Mouse (Mus musculus) heart, embryonic 13.5 days (tissue): Measurements from ENCODE around the gene Bcdin3d. TPM values are rescaled to one million over a fixed set of nuclear protein-coding genes. Genes with fewer than 3 reads are reported as not detected.
A peak's percentile ranks its signal among the peaks of the same experiment; 100 is the strongest.

Experiments
- ATAC-seq: fragments of 200-750 bp; cut with Nextera tagmentation; 2 replicates; pipeline ENCODE4 v1.8.0; 2017; ENCODE audit warnings: moderate TSS enrichment; ENCODE audit not compliant: insufficient number of reproducible peaks, low FRiP score, low TSS enrichment; ENCODE audit errors: extremely low read depth
- H3K27ac ChIP-seq: fragments of 300-500 bp; sonication (generic); replicated peaks from 2 replicates; pipeline ENCODE4 v1.5.1; 2015; ENCODE audit warnings: moderate library complexity, mild to moderate bottlenecking, inconsistent platforms
- H3K27me3 ChIP-seq: fragments of 300-500 bp; sonication (generic); replicated peaks from 2 replicates; pipeline ENCODE4 v1.6.1; 2015; ENCODE audit warnings: mild to moderate bottlenecking, inconsistent platforms
- H3K36me3 ChIP-seq: fragments of 300-500 bp; sonication (generic); 2 replicates; pipeline ENCODE4 v1.6.1; 2015; ENCODE audit warnings: mild to moderate bottlenecking, inconsistent platforms
- H3K4me1 ChIP-seq: fragments of 300-500 bp; sonication (generic); 2 replicates; pipeline ENCODE4 v1.6.1; 2015; ENCODE audit warnings: inconsistent platforms
- H3K4me2 ChIP-seq: fragments of 300-500 bp; sonication (generic); 2 replicates; pipeline ENCODE4 v1.6.1; 2015; ENCODE audit warnings: inconsistent platforms, mild to moderate bottlenecking, moderate library complexity
- H3K4me3 ChIP-seq: fragments of 300-500 bp; sonication (generic); 2 replicates; pipeline ENCODE4 v1.5.1; 2015; ENCODE audit warnings: moderate library complexity, mild to moderate bottlenecking, inconsistent platforms
- H3K9ac ChIP-seq: fragments of 300-500 bp; sonication (generic); 2 replicates; pipeline ENCODE4 v1.6.1; 2015; ENCODE audit warnings: inconsistent platforms, mild to moderate bottlenecking, moderate library complexity
- H3K9me3 ChIP-seq: fragments of 300-500 bp; sonication (generic); 2 replicates; pipeline ENCODE4 v1.6.1; 2016; ENCODE audit warnings: inconsistent platforms
- WGBS: fragments of 180-500 bp; shearing (Covaris S2); methylation state at CpG from one replicate; pipeline ENCODE4 v1.1.7; 2015; ENCODE audit warnings: mixed read lengths; 5-methylcytosine and 5-hydroxymethylcytosine counted together
- polyA plus RNA-seq: library from polyadenylated mRNA; unstranded; fragments of >200 nt; fragmentation: Nextera tagmentation; extraction: Ambion mirVana; gene quantifications from 2 replicates; pipeline ENCODE4 v1.2.1, GENCODE M21; 2015

Bcdin3d gene
- polyA plus RNA-seq, 1 experiment from 2014 or later = 10.5 TPM

DNA sequence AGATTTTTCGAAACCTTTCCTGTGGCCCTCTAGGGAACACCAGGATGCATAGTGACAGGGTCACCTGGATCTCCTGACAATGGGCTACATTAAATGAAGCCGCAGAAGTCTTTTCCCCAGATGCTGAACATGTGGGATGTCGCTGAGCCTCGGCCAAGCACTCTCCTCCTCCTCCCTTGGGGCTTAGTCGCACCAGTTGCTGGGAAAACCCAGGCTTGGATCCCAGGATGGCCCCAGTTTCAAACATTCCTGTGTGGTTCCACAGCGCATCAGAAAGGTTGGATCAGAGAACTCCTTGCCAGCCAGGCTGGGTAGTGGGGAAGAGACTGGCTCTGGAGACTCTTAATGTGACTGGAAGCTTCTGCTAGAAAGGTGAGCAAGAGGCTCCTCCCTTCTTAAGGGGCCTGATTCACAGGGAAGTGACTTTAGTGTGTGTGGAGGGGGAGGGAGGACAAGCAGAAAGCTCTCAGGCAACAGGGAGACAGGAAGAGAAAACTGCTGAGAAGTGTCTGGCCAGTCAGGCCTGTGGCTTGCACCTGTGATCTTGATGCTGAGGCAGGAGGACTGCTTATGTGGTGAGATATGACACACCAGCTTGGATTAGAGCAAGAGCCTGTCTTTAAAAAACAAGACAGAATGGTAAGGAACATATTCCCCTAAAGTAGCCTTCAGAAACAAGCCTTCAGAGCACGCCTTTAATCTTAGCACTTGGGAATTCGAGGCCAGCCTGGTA, 35.4 kb downstream of the Bcdin3d start:
- Histone ChIP-seq H3K4me3 (no peak overlapping the region), H3K36me3 (peaks cover 26% of the 10 kb centered on the region), H3K4me2 (no peak overlapping the region), H3K9me3 (no peaks in the 10 kb centered on the region), H3K27me3 (no peaks in the 10 kb centered on the region), H3K9ac (0 out of 2 replicates have a peak overlapping the region, but pooled peaks have one; percentile 11), H3K4me1 (peaks cover 75% of the 10 kb centered on the region), H3K27ac (peak overlapping the region; percentile 20)
- 73% methylated on average over 8 of the region's 8 CpGs for WGBS
- no peak for ATAC-seq

DNA sequence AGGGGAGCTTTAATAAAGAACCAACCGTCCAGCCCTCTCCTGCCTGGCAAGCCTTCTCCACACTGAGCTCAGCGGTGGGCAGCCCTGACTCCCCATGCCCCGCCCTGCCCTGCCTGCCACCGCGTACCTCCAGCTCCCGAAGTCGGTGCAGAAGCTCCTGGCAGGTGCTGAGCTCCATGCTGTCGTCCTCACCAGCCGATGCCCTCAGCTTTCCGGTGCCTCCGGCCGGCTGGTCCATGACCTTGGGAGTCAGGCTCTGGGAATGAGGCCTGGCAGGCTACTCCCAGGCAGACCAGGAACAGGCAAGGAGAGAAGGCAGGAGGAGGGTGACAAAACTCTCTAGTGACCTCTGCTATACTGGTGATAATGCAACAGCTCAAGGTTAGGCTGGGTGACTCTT, 40.6 kb downstream of the Bcdin3d start:
- no peak overlapping the region for H3K4me3 ChIP-seq
- ATAC-seq = no peak
- H3K9ac ChIP-seq = no peak overlapping the region
- H3K9me3 ChIP-seq = no peaks in the 10 kb centered on the region
- H3K27ac ChIP-seq = no peak overlapping the region
- H3K4me2 ChIP-seq = no peak overlapping the region
- H3K27me3 ChIP-seq = no peaks in the 10 kb centered on the region
- H3K4me1 ChIP-seq = peaks cover 92% of the 10 kb centered on the region
- 70% methylated on average over 12 of the region's 12 CpGs for WGBS
- H3K36me3 ChIP-seq = peaks cover 49% of the 10 kb centered on the region

DNA sequence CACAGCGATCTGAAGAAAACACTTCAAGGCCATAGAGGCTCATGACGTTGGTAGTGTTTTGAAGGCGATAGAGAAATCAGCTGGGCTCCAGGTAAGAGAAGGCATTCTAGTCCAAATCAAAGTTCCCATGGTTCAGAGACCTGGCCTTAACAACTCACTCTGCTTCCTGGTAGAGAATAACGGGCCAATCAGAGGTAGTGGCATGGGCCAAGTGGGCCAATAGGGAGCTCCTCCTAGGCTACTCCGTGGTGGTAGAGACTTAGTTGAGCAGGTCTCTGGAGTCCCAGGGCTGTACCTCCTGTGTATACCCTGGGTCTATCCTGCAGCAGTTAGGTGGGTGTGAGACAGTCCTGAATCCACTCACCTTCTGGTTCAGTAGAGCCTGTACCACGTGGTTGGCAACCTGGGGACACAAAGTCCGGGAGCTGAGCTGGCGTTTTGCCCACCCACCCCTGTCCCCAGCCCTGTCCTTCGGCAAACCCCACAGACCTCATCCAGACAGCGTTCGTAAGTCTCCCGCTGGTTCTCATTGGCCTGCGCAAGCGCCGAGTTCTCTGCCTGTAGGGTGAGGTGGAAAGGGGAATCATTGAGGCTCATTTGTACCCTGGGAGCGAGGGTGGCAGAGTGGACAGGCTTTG, 41.3 kb downstream of the Bcdin3d start:
- H3K36me3 ChIP-seq = peaks cover 52% of the 10 kb centered on the region
- H3K27me3 ChIP-seq = no peaks in the 10 kb centered on the region
- 0 out of 2 replicates have a peak overlapping the region, but pooled peaks have one; percentile 14 for H3K9ac ChIP-seq
- no peak overlapping the region for H3K27ac ChIP-seq
- peaks cover 89% of the 10 kb centered on the region for H3K4me1 ChIP-seq
- no peaks in the 10 kb centered on the region for H3K9me3 ChIP-seq
- no peak overlapping the region for H3K4me2 ChIP-seq
- no peak overlapping the region for H3K4me3 ChIP-seq
- ATAC-seq = no peak
- WGBS = 88% methylated on average over 16 of the region's 16 CpGs

DNA sequence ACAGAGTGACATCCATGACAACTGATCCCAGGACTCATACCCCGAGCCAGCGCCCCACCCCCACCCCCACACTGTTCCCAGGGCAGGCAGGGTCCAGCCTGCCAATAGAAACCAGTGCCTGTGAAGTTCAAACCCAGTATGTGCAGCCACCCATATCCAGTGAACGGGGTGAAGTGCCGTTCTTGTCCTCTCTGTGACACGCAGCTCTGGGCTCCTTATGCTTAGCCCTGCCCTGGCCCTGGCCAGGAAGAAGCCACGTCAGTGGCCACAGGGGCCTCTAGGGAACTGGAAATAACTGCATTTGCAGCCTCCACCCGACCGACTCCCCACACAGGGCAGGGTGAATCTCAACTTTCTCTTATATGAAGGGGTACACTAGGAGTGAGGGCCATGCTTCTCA, 42.6 kb downstream of the Bcdin3d start:
- H3K27me3 ChIP-seq = no peaks in the 10 kb centered on the region
- H3K4me2 ChIP-seq = no peak overlapping the region
- H3K36me3 ChIP-seq = peaks cover 58% of the 10 kb centered on the region
- peak overlapping the region; percentile 39 for H3K27ac ChIP-seq
- no peaks in the 10 kb centered on the region for H3K9me3 ChIP-seq
- WGBS = 40% methylated on average over 8 of the region's 8 CpGs
- peak overlapping the region; percentile 56; the same call in 1 of the 2 replicates for H3K9ac ChIP-seq
- H3K4me3 ChIP-seq = no peak overlapping the region
- ATAC-seq = no peak
- H3K4me1 ChIP-seq = peaks cover 83% of the 10 kb centered on the region

DNA sequence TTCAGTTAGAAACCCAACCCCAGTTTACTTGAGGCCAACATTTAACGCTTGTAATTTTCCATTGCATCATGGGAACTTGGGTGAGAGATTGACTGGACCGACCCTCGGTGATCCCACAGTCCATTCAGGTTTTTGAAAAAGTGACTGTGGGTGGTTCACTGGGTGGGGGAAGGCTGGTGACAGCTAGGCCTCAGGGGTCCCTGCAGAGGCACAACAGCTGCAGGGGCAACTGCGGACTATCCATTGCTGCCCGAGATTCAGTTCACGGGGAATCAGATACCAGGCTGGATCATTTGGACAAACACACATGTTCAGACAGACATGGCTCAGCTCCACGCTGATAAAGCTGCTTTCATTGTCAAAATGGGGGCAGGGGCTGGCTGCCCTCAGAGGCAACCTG, 43.0 kb downstream of the Bcdin3d start:
- peaks cover 60% of the 10 kb centered on the region for H3K36me3 ChIP-seq
- peak overlapping the region; percentile 39; the same call in 1 of the 2 replicates for H3K27ac ChIP-seq
- H3K4me1 ChIP-seq = peaks cover 78% of the 10 kb centered on the region
- H3K27me3 ChIP-seq = no peaks in the 10 kb centered on the region
- 53% methylated on average over 7 of the region's 7 CpGs for WGBS
- no peak overlapping the region for H3K4me3 ChIP-seq
- H3K9me3 ChIP-seq = no peaks in the 10 kb centered on the region
- no peak for ATAC-seq
- no peak overlapping the region for H3K4me2 ChIP-seq
- no peak overlapping the region for H3K9ac ChIP-seq

DNA sequence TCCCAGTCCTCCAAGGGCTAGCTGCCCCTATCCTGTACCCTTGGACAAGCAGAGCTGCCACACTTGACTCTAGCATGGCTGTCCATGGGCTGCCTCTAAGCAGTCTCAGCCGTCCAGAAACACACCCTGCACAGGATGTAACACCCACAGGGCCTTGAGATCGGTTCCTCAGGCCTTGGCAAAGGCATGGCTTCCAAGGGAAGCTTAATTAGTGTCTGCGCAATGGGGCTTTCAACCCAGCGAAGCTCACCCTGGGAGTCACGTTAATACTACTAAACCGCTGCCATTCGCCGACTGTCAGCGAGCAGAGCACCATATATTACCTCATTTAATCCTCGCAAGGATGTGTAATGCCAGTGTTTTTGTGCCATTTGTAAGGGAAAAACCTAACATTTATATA, 43.5 kb downstream of the Bcdin3d start:
- 83% methylated on average over 10 of the region's 10 CpGs for WGBS
- H3K4me1 ChIP-seq = peaks cover 74% of the 10 kb centered on the region
- peaks cover 63% of the 10 kb centered on the region for H3K36me3 ChIP-seq
- H3K9me3 ChIP-seq = no peaks in the 10 kb centered on the region
- peak overlapping the region; percentile 74 for H3K27ac ChIP-seq
- H3K4me2 ChIP-seq = no peak overlapping the region
- no peak for ATAC-seq
- H3K4me3 ChIP-seq = no peak overlapping the region
- no peak overlapping the region for H3K9ac ChIP-seq
- H3K27me3 ChIP-seq = no peaks in the 10 kb centered on the region

DNA sequence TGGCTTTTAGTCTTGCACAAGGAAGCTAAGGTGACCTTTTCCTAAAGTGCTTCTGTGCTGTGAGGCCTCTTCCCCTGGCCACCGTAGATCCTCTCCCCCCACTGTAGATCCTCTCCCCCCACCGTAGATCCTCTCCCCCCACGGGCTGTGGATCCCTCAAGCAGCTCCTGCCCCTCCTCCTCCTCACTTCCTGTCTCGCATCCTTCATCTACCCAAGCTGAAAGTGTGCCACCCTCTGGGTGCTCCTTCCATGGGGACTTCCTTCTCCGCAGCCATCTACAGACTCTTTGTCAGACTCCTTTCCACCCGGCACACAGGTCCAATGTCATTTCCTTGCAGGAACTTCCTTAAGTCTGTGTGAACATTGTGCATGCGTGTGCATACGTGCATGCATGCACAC, 44.1 kb downstream of the Bcdin3d start:
- Histone ChIP-seq H3K4me3 (no peak overlapping the region), H3K36me3 (peaks cover 69% of the 10 kb centered on the region), H3K4me2 (no peak overlapping the region), H3K27ac (peak overlapping the region; percentile 74; the same call in 1 of the 2 replicates), H3K9ac (no peak overlapping the region), H3K4me1 (peaks cover 68% of the 10 kb centered on the region), H3K27me3 (no peaks in the 10 kb centered on the region), H3K9me3 (no peaks in the 10 kb centered on the region)
- no peak for ATAC-seq
- WGBS = 69% methylated on average over 8 of the region's 8 CpGs

DNA sequence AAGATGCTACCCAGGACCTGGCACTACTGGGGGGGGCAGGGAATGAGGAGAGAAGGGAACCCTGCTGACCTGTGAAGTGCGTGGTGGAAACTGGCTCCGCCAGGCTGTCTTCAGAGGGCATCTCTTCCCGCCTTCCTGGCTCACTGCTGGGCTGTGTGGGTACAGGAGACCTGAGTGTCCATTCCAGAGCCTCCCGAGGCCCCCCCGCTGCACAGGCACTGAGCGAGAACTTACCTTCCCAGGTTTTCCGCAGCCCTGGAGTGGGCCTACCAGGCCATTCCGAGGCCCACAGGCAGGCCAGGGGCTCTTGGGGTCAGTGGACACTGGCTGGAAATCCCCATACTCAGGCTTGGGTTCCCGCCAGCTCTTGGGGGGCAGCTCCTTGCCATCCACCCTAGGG, 50.6 kb downstream of the Bcdin3d start:
- ATAC-seq = no peak
- H3K4me3 ChIP-seq = no peak overlapping the region
- WGBS = 85% methylated on average over 9 of the region's 9 CpGs
- H3K4me2 ChIP-seq = no peak overlapping the region
- H3K27me3 ChIP-seq = no peaks in the 10 kb centered on the region
- no peaks in the 10 kb centered on the region for H3K9me3 ChIP-seq
- no peak overlapping the region for H3K27ac ChIP-seq
- H3K9ac ChIP-seq = no peak overlapping the region
- peaks cover 29% of the 10 kb centered on the region for H3K4me1 ChIP-seq
- H3K36me3 ChIP-seq = peaks cover 73% of the 10 kb centered on the region

DNA sequence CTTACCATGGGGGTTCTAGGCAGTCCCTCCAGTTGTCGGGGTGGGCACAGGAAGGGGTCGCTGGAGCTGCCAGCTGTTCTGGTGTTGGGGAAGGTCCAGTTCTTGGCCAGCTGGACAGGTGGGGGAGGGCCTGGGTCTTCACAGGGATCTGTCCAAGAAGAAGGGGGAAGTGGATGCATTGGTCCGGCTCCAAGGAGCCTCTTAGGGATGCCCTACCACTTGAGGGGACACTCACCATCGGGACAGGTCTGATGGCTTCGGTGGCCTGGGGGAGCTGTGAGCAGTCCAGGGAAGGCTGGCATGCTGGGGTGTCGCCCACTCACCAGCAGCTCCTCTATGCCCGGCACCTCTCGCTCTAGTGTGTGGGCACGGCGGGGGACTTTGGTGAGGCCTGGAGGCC, 51.4 kb downstream of the Bcdin3d start:
- H3K4me1 ChIP-seq = peaks cover 28% of the 10 kb centered on the region
- H3K4me2 ChIP-seq = no peak overlapping the region
- no peak overlapping the region for H3K27ac ChIP-seq
- 88% methylated on average over 10 of the region's 10 CpGs for WGBS
- no peak for ATAC-seq
- H3K27me3 ChIP-seq = no peaks in the 10 kb centered on the region
- no peak overlapping the region for H3K4me3 ChIP-seq
- H3K9ac ChIP-seq = no peak overlapping the region
- peaks cover 66% of the 10 kb centered on the region for H3K36me3 ChIP-seq
- no peaks in the 10 kb centered on the region for H3K9me3 ChIP-seq

DNA sequence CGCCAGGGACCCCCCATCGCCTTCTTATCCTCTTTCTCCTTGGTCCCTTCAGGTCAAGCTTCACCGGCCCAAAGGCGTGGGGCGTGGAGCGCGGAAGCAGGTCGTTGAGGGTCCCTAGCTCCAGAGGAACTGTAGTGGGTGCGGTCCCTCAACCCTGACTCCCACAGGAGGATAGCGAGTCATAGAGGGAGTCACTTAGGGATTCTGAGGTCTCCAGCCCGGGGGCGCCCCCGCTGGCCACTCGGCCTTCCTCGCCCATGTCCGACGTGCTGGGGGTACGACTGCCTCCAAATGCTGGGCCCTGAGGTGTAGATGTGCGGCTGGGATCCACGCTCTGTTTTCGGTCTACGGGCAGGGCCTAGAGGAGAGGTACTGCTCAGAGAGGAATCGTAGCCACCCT, 52.0 kb downstream of the Bcdin3d start:
- H3K9me3 ChIP-seq = no peaks in the 10 kb centered on the region
- ATAC-seq = no peak
- no peak overlapping the region for H3K4me3 ChIP-seq
- H3K9ac ChIP-seq = no peak overlapping the region
- H3K27ac ChIP-seq = no peak overlapping the region
- peaks cover 60% of the 10 kb centered on the region for H3K36me3 ChIP-seq
- H3K27me3 ChIP-seq = no peaks in the 10 kb centered on the region
- H3K4me2 ChIP-seq = no peak overlapping the region
- peaks cover 34% of the 10 kb centered on the region for H3K4me1 ChIP-seq
- 92% methylated on average over 23 of the region's 23 CpGs for WGBS

DNA sequence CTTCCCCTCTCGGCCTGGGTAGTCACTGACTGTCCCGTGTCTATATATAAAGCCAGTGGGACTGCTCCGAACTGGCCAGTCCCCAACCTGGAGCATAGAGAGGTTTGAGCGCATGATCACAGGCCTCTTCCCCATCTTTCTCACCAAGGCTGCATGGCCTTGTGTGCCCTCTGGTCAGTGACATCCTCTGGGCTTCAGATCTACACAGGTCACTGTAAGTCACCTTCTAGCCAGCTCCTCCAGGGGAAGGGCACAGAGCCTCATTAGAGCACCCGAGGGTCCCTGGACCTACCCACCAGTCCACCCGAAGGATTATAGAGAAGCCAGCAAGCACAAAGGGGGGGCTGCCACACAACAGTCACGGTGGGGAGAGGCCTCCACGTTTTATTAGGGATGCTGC, 52.9 kb downstream of the Bcdin3d start:
- Histone ChIP-seq H3K36me3 (peaks cover 51% of the 10 kb centered on the region), H3K27ac (peak overlapping the region; percentile 94), H3K4me1 (peaks cover 39% of the 10 kb centered on the region), H3K4me3 (no peak overlapping the region), H3K4me2 (no peak overlapping the region), H3K9ac (no peak overlapping the region), H3K9me3 (no peaks in the 10 kb centered on the region), H3K27me3 (no peaks in the 10 kb centered on the region)
- ATAC-seq = no peak
- WGBS = 74% methylated on average over 8 of the region's 8 CpGs

DNA sequence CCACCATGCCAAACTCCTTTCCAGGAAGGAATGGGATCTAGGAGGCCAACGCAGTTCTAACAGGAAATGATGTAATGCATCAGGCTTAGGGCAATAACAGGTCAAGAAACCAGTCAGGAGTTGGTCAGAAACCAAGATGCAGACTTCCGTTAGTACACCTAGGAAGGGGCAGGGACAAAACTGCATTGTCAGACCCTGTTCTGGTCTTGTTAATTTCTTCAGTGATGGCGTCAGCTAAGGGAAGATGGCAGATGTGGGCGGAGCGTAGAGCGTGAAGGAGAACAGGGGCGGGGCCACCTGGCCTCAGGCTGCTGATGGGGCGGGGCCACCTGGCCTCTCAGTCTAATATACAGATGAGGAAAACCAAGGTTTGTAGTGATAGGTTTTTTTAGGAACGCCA, 53.4 kb downstream of the Bcdin3d start:
- 68% methylated on average over 9 of the region's 9 CpGs for WGBS
- Histone ChIP-seq H3K4me1 (peaks cover 43% of the 10 kb centered on the region), H3K27ac (peak overlapping the region; percentile 94), H3K27me3 (no peaks in the 10 kb centered on the region), H3K4me3 (no peak overlapping the region), H3K9ac (no peak overlapping the region), H3K36me3 (peaks cover 46% of the 10 kb centered on the region), H3K4me2 (peak overlapping the region; percentile 56), H3K9me3 (no peaks in the 10 kb centered on the region)
- ATAC-seq = no peak
